Mouse (Mus musculus) adrenal gland, adult 2 months (tissue): ENCODE measurements at regions not wholly inside any gene's neighbourhood (a gene's known extent, or its start where the extent isn't known, plus 50 kb on each side); places are given as distances from the start of the nearest gene placed in this dataset.
"Not testable (repeated sequence)": the region's sequence is repeated elsewhere in the genome, so short reads cannot be mapped to it uniquely, and the experiment has no call there.

Experiments
- DNase-seq: peaks from one replicate; pipeline ENCODE4 v3.0.0; 2021

DNA sequence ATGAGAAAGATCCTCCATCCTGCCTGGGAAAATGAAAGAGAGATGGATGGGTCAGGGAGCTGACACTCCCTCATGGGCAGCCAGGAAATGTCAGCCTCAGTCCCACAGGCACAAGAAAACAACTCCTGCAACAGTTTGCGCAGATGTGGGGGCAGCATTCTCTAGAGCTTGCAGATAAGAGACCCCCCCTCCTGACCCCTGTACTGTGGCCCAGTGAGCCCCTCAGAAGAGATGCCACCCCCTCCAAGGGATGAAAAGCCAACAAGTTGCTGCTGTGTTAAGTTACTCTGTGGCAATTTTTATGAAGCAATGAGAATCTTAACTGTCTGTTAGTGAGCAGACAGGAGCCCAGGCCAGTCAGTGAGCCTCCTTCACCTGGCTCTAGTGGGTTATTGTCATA, 406.5 kb downstream of the 1190002N15Rik start:
- DNase-seq = no peak

DNA sequence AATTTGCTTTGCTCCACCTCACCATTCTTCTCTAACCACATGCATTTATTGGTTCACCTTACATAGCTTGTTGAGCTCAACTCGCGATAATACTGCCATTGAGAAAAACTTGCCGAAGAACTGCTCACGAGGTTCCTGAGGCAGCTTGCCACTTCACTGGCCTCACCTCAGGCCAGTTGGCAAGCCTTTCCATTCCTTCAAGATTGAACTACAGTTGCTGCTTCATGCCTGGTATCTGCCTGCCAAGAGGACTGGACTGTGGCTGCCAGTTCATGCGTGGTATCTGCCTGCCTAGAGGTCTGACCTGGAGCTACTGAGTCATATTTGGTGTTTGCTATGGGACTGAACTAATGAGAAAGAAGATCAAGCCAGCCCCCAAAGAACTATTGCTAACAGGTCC, 420.9 kb downstream of the 1190002N15Rik start:
- peak; percentile 12 for DNase-seq

DNA sequence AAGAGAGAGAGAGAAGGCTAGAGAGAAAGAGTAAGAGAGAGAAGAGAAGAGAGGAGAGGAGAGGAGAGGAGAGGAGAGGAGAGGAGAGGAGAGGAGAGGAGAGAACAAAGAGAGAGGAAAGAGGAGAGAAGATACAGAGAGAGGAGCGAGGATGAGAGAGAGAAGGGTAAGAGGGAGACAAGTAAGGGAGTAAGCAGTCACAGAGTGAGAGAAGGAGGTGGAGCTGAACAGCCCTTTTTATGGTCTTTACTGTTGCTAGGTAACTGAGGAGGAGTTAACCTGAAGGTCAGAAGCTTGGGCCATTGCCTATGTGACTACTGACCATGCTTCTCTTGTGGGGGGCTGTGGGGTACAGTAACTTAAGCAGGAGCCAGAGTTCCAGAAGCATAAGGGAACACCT, 430.2 kb downstream of the 1190002N15Rik start:
- DNase-seq = not testable (repeated sequence)

DNA sequence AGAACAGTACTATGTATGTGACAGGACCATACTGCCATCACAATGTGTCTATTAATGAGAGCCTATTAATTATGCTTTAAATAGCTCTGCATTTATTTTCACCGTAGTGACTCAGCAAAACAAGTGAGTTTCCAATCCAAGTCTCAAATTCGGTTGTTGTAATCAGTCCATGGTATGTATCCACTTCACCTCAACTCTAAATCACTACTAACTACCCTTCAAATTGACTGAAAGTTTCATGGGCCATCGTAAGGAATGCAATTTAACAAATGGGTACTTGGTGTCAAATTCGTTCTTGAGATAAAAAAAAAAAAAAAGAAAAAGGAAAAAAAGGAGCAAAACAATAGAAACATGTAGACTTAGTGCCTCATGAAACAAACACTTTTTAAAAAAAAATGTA, 433.2 kb downstream of the 1190002N15Rik start:
- no peak for DNase-seq

DNA sequence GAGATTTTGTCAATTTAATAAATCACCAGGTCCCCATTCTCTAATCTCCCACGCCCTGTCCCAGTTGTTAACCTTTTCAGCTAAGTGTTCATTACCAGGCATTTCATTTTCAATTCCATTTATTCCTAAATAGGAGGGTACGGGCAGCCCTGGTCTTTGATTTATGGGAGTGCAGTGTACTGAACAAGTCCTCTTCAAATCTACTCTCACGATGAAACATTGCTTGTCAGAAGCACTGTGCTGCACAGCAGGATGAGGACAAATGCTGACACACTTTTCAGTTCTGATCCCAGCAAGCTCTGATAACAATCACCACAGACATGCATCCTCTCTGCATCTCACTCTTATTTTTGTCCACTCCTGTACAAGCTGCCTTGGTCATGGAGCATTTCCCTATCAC, 435.9 kb downstream of the 1190002N15Rik start:
- no peak for DNase-seq

DNA sequence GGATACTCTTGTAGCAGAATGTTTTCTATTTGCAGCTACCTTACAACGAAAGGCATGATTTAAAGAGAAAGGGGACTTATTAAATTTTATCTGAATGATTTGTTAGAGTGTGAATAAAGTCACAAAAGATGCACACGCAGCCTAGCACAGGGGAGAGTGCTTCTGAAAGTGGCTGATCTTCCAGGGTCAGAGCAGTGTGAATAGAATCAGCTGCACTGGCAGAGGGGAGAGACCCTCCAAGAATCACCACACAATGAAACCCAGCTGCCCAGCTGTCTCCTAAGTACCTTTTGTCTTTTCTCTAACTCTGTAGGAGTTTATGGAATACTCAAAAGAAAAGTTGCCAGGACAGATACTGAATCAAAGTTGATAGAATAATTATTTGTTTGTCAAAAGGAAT, 443.1 kb downstream of the 1190002N15Rik start:
- DNase-seq = no peak

DNA sequence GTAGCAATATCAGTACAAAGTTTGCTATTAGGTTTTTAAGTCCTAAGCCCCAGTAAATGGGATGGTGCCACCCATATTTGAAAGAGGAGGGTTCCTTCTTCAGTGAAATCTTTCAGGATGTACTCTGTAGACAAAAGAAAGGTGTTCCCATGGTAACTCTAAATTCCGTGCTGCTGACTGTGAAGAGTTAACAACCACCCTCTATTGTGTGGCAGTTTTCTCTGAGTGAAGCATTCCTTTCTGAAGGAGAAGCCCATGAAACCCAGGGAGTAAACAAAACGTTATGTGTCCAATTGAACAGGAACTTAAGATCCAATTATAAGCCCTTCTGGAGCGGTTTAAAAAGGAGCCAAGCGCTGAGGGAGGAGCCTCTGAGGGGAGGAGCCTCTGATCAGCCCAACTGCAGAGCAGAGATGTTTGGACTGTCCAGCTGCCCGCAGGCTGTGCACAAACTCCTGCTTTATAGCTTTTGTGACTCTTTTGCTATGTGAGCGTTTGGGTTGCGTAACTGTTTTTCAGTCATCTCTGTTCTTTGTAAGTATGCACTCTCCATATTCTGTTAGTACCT, 446.1 kb downstream of the 1190002N15Rik start:
- DNase-seq = no peak

DNA sequence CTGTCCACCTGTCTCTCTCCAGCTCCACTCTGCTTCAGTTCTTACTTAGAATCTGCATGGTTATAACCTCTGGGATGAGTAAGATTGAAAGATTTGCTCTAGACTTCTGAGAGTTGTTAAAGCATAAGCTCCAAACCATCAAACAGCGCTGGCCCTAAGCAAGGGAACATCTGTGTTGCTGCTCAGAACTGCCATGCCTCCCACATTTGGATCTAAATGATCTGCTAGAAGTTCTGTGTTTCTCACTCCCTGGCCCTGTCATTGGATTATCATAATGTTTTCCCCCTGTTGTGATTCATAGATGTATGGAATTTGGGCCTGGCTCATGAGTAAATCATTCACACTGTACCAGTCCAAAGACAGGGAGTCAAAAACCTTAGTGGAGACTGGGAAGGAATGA, 448.1 kb downstream of the 1190002N15Rik start:
- no peak for DNase-seq

DNA sequence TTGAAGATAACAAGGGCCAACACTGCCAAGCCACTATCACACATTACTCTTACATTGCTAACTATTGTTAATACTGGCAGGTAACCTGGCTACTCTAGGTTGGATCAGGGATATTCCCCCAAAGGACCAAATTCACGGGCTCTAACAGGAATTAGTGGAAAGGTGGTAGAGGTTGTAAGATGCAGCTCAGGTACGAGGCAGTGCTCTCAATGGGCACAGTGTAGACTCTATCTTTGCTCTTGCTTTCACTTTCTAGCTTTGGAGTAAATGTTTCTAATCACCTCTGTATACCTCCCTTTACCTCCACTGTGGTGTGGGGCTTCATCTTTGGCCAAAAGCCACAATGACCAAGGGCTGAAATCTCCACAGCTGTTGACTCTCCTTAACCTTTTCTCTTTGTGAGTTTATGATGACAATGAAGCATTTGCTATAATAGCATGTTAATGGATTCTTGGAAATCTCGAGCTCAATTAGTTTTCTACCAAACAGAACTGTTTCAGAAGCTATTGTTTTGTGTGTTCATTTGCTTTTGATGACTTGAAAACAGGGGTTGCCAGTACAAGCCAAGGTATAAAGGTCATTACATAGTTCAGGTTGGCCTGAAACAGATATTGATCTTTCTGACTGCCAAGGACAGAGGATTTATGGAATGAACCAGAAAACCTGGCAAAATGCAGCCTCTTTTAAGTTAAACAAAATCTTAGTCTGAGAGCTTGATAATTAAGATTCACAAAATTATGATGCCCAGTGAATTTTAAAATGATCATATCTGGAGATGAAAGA, 454.1 kb downstream of the 1190002N15Rik start:
- DNase-seq = no peak

DNA sequence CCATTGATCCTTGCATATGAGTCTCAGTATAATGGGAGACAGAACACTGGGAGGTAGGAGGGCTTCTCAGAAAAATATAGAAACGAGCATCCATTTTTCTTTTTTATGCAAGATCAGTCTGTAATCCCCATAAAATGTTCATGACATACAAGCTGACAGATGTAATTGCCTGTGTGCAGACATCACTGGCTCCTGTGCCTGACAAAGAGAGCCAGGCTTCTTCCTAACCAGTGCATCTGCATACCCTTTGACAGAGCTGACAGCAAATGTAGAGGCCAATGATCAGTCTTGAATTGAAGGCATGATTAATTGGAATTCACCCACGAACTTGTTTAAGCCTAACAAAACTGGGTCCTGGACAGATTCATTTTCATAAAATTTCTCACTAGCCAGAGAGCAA, 463.0 kb downstream of the 1190002N15Rik start:
- DNase-seq = no peak

DNA sequence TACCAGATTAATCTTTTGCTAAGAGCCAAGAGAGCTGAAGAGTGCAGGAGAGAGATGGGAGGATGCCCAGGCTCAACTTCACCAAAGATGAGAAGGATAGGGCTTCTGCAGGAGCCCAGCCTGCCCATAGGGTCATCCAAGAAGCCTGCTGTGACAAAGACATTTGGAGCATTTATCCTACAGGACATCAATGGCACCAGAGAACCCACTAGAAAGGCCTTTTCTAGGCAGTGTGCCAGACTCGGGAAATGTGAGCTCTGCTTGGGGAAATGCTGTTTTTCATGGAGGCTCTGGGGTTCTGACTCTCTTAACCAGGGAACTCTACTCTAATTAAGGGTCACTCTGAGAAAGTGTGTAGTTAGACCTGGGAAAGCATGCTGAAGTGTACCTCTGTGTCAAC, 470.8 kb downstream of the 1190002N15Rik start:
- DNase-seq = no peak

DNA sequence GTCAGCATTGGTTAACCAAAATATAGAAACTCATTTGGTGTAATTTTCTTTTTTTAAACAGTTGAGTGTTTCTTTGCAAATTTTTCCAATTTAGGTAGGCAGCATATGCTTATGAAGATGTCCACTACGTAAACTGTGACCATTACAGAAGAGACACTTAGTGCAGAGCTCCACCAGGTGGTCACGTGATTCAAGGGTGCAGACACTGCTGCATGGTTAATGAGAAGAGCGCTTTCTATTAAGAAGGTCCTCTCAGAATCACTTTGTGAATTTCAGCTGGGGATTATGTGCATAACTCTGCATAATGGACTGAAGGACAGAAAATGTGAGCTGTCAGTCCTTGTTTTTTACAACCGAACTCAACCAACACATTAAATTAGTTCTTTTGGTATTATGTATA, 484.7 kb downstream of the 1190002N15Rik start:
- DNase-seq = peak; percentile 2

DNA sequence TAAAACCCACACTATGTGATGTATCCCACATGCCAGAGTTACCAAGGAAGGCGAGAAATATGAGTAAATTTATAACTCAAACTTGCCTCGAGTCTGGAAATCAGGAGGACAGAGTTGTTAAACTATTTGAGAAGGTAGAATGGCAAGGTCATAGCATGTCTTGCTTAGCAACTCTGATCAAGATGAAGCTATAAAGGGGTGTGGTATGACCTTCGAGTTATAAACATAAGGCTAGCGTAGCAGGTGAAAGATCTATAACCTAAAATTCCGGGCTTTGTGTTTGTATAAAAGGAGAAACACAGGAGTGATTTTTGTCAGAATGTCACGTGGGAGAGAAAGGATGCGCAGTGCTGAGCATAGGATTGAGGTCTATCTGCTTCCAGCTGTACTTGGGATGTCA, 490.0 kb downstream of the 1190002N15Rik start:
- no peak for DNase-seq

DNA sequence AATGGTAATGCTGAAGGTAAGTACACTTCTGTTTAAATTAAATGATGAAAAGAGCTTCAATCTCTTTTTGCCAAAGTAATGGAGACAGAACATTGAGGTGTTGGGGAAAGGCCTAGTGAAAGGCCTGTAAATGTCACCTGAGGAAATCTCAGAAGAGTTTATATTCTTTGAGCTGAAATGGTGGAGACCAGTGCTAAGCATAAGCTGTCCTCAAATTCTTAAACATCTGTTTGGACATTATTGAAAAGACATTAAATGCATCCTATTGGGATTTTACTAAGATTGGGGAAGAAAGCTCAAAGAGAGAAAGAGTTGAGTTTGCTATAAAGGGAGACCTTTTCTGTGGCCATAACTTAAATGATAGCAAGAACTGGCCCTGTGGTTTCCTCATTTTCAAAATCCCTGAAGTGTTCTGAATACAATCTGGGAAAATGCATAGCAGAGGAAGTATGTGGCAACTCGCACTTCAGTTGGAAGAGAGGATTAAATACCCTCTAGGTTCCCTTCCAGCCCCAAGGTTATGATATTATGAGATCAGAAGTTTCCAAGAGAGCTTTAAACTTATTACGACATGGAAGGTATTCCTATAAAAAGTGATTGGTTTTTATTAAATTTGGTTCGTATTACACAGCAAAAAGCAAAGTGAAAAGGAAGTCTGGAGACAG, 492.3 kb downstream of the 1190002N15Rik start:
- DNase-seq = no peak

DNA sequence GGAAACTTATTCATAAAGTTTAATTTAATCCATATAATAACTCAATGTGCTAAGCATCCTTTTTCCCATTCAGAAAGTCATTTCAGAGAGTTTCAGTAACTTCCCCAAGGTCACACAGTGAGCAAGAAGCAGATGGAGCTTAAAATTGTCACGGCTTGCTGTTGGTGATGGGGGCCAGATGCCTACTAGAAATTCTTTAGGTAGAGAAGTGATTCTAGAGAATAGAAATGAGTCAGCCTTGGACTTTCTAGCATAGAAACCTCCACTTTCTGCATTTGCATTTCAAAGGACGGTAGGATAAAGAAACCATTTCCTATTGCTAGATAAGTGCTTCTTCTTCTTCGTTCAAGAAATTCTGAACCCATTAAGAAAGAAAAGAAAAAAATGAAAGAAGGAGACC, 514.1 kb downstream of the 1190002N15Rik start:
- no peak for DNase-seq

DNA sequence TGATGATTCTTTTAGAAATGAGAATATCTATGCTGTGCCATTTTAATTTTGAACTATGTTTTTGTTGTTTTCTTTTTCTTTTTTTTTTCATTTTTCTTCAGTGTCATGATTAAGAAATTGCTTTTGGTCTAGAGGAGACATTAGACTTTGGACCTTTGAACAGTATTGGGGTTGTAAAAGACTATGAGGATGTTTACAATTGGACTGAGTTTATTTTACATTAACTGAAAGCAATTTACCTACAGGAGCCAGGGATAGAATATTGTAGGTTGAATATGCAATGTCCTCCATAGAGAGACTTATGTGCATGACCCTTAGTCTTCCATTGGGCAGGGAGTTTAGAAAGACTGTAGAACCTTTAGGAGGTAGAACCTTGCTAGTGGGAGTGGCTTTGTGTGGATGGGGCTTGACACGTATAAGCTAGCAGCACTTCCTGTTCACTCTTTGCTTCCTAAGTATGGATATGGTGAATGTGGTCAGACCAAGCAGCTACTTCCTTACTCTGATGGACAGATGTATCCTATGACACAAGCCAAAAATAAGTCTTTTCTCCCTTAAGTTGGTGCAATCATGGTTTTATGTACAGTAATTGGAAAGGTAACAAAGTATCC, 516.5 kb downstream of the 1190002N15Rik start:
- no peak for DNase-seq

DNA sequence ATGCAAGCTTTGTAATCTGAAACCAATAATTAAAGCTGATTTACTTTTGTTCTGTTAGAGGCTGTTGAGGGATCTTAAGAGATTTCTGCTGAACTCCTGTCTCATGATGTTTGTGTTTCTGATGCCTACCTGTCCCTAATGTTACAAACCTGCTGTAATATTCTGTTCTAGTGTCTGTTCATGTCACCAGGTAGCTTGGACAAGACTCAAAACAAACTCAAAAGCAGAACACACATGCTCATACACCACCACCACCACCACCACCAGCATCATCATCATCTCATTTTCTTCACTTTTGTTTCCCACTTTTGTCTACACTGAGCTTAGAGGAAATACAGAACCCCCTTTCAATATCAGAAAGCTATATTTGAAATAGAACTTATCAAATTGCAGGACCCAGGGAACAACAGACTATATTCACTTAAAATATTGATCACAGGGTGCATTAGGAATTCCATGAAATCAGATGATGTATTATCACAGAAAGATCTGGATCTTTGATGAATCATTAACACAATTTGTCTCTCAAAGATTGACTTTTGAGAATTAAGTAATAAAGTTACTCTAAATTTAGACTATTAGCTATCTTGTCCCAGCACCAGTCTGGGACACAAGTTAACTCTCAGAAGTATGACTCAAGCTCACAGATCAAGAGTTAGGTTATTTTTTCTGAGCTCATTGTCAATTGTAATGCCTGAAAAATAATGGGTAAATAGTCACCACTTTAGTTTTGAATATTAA, 521.0 kb downstream of the 1190002N15Rik start:
- no peak for DNase-seq

DNA sequence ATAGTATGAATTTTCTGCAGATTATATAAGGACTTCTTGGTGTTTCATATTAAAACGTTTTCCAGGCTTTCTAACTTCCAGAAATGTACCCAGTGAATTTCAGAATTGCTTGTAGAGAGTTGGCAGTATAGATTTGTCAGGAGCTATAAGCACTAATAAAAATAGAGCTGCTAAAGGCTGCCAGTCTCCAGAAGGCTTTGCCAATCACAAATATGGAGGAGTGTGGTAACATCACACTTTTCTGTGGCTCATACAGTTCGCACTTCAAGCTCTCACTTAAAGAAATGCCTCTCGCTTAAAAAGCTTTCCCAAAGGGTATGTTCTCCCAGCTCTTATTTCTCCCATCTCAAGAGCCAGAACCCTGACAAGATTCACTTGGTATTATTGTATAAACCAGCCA, 545.7 kb downstream of the 1190002N15Rik start:
- DNase-seq = no peak

DNA sequence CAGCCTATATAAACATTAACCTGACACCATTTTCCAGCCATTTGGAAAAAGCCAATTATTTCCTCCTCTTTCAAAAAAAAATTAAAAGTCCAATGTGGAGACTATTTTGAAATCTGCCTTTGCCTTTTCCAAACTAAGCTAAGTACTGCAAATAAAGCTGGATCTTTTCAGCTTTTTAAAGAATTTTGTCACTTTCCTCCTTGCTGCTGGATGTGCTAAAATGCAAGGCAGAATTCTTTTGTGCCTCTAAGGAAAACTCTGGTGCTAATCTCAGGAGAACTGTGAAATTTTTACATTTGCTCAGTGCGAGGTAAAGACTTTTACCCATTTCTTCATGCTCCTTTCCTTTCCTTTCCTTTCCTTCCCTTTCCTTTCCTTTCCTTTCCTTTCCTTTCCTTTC, 546.7 kb downstream of the 1190002N15Rik start:
- no peak for DNase-seq

DNA sequence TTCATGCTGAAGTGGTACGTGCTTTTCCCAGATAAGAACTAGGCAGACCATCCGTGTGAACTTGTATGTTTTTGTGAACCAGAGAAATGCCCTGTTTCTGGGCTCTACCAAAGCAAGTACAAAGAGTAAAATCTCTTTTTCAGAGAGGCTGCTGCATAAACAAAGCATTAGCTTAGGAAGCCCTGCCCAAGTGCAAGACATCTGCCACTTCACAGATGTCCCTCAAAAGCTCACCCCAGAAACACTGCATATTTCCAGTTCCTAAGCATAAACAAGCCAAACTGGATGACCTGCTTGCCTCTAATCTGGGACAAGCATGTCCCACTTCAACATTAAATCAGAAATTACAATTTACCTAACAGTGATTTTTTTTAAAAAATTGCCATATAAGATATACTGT, 556.7 kb downstream of the 1190002N15Rik start:
- no peak for DNase-seq

DNA sequence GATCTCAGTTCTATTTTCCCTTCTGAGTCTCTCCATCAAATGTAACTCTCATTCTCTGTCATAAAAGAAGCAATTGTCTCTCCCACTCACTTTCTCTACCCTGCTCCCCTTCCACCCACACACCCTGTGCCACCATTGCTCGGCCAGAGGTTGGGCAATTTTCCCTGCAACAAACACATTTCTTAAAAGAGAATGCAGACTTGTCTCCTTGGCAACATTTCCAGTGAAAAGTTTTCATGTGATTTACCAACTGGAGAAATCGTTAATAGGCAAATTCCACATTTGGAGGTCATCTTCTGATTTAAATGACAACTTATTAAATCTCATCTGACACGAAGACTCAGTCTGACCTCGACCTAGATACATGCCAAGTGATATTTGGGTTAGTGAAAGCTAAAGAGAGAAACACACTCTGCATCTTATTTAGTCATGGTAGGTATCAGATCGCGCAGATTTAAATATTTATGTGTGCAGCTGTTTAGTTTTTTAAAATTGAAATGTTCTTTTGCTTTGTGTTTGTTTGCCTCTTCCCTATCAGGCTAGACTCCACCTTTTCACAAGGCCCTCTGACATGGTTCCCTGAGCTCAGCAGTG, 568.1 kb downstream of the 1190002N15Rik start:
- peak; percentile 51 for DNase-seq

DNA sequence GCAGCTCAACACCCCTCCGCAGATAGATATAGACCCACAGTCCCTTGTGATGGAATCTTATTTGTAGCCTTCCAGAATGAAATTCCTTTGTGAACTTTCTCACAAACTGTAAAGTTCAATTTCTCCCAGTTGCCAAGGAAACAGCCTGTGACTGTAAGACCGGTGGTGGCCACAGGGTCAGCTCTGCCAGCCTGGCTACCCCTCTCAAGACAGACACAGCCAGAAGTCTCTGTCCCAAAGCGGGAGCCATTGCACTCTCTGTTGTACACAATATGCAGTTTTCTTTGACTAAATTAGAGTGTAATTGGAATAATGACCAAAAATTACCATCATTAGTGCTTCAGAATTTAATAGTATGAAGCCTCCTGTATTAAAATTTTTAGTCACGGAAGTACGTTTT, 568.8 kb downstream of the 1190002N15Rik start:
- DNase-seq = no peak
